Mouse (Mus musculus): ENCODE measurements around the gene Cdh4. TPM values are rescaled to one million over a fixed set of nuclear protein-coding genes. Genes with fewer than 3 reads are reported as not detected.

Cdh4 gene
- polyA plus RNA-seq, 1 experiment from 2014 or later, result 3.0 TPM

DNA sequence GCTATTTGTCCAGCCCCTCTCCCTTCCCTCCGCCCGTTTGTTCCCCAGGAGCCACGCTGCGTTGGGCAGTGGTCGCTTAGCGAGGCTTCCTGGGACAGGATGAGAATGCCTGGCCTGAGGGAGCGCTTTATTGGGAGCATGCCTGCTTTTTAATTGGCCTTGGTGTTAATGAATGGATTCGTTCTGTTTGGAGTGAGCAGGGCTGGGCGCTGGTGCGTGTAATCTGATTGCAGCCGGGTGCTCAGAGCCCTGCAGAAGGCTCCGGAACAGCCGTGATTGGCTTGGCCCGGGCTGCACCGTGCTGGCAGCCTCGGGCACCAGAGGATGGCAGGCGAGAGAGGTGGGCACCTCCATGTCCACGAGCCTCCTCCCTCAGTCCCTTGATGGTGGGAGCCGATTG, 95.2 kb downstream of the Cdh4 start:
- 12% methylated on average over 19 of the region's 19 CpGs for WGBS

DNA sequence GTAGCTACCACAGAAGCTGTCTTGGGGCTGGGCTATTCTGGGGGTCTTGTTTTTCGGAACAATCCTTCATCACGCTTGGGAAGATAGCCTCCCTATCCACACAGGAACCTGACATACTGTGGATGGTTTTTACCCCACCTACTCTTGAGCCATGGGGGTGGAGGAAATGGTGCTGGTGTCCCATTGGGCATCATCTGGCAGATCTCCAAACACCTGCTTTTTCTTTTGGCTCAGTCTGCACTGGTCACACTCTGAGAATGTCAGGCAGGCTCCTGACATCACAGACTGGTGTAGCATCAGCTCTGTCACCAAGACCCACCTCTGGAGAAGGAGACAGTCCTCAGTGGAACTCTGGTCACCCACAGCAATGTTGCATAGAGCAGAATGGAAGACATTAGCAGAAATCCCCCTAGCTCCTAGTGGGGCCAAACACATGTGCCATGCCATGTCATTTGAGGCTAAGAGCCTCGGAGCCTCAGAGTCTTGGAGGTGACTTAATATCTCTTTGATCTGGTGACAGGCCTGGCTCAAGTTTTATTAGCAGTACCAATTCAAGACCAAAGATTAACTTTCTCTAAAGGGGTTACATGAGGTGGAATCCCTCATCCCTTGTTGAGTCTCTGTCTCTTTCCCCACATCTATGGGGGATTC, 95.7 kb downstream of the Cdh4 start:
- H3K4me2 ChIP-seq (replicated peaks; ENCODE audit: low read depth), result no peak overlapping the region
- ATAC-seq, result no peak
- no peak for TF ChIP-seq CTCF (IDR thresholded peaks at IDR 0.05; ENCODE audit: low read depth)

More for the DNA sequence above, 95.2 kb downstream of the Cdh4 start:
- no peaks in the 10 kb centered on the region for H3K36me3 ChIP-seq (ENCODE audit: control insufficient read depth, insufficient read depth)
- H3K9me3 ChIP-seq (ENCODE audit: control insufficient read depth), result no peaks in the 10 kb centered on the region
- H3K27me3 ChIP-seq (replicated peaks; ENCODE audit: control insufficient read depth, insufficient read depth, low read length), result 0 out of 2 replicates have a peak, but pooled peaks cover 7% of the 10 kb centered on the region
- no peak for ATAC-seq
- H3K4me1 ChIP-seq (replicated peaks; ENCODE audit: control insufficient read depth, insufficient read depth, low read length), result no peaks in the 10 kb centered on the region
- no peak overlapping the region for H3K27ac ChIP-seq (ENCODE audit: low read depth, low read length)
- no peak overlapping the region for H3K4me2 ChIP-seq (replicated peaks; ENCODE audit: low read depth)
- H3K9ac ChIP-seq (ENCODE audit: low read depth, low read length), result no peak overlapping the region
- no peak overlapping the region for H3K4me3 ChIP-seq (ENCODE audit: low read depth, low read length)
- TF ChIP-seq CTCF (IDR thresholded peaks at IDR 0.05; ENCODE audit: low read depth), result no peak

DNA sequence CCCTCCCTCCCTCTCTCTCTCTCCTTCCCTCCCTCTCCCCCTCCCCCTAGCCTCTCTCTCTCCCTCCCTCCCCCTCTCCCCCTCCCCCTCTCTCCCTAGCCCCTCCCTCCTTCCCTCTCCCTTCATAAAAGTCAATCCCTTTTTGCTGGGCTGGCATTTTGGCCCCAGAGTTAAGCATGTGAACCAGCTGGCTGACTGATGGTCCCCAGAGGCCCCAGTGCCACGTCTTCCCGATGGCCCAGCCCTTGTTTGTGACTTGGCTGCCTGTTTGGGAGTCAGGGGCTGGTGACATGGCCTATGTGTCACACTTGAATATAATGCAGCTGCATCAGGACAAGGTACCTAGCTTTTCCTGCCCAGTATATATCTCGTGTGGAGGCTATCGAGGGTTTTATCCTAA, 96.3 kb downstream of the Cdh4 start:
- H3K27me3 ChIP-seq (replicated peaks; ENCODE audit: control insufficient read depth, insufficient read depth, low read length), result 0 out of 2 replicates have a peak, but pooled peaks cover 7% of the 10 kb centered on the region
- ATAC-seq, result no peak
- no peaks in the 10 kb centered on the region for H3K36me3 ChIP-seq (ENCODE audit: control insufficient read depth, insufficient read depth)
- no peak overlapping the region for H3K4me3 ChIP-seq (ENCODE audit: low read depth, low read length)
- 70% methylated on average over 4 of the region's 4 CpGs for WGBS
- no peak overlapping the region for H3K9ac ChIP-seq (ENCODE audit: low read depth, low read length)
- H3K9me3 ChIP-seq (ENCODE audit: control insufficient read depth), result no peaks in the 10 kb centered on the region
- no peaks in the 10 kb centered on the region for H3K4me1 ChIP-seq (replicated peaks; ENCODE audit: control insufficient read depth, insufficient read depth, low read length)
- no peak overlapping the region for H3K4me2 ChIP-seq (replicated peaks; ENCODE audit: low read depth)
- no peak overlapping the region for H3K27ac ChIP-seq (ENCODE audit: low read depth, low read length)
- no peak for TF ChIP-seq CTCF (IDR thresholded peaks at IDR 0.05; ENCODE audit: low read depth)

More for the DNA sequence above, 95.7 kb downstream of the Cdh4 start:
- H3K27me3 ChIP-seq (replicated peaks; ENCODE audit: control insufficient read depth, insufficient read depth, low read length), result 0 out of 2 replicates have a peak, but pooled peaks cover 7% of the 10 kb centered on the region
- H3K4me1 ChIP-seq (replicated peaks; ENCODE audit: control insufficient read depth, insufficient read depth, low read length), result no peaks in the 10 kb centered on the region
- no peak overlapping the region for H3K9ac ChIP-seq (ENCODE audit: low read depth, low read length)
- H3K4me3 ChIP-seq (ENCODE audit: low read depth, low read length), result no peak overlapping the region
- H3K36me3 ChIP-seq (ENCODE audit: control insufficient read depth, insufficient read depth), result no peaks in the 10 kb centered on the region
- no peaks in the 10 kb centered on the region for H3K9me3 ChIP-seq (ENCODE audit: control insufficient read depth)
- WGBS, result 48% methylated on average over 3 of the region's 3 CpGs
- H3K27ac ChIP-seq (ENCODE audit: low read depth, low read length), result no peak overlapping the region

DNA sequence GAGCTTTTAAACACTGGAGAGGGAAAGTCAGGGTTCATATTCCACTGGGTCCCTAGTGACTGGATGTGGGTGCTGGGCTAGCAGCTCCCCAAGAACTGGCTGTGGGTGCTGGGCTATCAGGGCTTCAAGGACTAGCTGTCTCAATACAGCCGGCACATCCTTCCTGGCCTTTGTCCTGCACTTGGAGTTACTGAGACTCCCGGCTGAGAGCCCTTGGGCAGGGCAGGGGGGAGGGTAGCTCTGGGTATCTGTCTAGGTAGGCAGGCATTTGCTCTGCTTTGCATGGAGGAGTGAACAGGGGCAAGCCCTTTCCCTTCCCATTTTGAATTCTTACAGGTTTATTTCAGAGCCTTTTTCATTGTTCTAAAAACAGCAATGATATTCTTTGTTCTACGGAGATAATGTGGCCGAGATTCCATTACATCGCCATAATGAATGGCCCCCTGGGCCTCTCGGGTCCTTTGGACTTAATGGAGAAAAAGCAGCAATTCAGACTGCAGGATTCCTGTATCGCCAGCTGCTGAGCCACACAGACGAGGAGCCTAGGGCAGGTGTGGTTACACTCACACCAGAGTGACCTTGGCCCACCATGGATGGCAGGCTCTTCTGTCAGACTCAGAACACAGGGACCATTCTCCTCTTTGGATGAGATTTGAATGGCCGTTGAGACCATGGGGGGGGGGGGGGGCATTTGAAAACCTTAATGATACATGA, 97.5 kb downstream of the Cdh4 start:
- 36% methylated on average over 9 of the region's 9 CpGs for WGBS
- H3K9me3 ChIP-seq (ENCODE audit: control insufficient read depth), result no peaks in the 10 kb centered on the region

DNA sequence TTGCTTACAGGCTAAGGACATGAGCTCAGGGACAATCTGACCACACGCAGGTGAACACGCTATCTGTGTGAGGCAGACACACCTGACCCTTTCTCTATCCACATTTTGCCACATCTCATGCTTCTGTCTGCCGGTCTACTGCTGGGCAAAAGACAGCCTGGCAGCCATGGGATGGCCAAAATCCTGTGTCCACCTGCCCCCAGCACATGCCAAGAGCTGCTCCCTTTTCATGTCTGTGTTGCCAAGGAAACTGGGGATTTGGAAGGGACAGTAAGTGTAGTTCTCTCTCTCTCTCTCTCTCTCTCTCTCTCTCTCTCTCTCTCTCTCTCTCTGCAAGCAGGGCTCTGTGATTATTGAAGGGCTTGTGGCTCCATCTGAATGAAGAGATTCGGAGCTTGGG, 98.9 kb downstream of the Cdh4 start:
- WGBS, result 95% methylated on average over 4 of the region's 4 CpGs
- no peak overlapping the region for H3K4me2 ChIP-seq (replicated peaks; ENCODE audit: low read depth)
- no peaks in the 10 kb centered on the region for H3K36me3 ChIP-seq (ENCODE audit: control insufficient read depth, insufficient read depth)
- H3K27ac ChIP-seq (ENCODE audit: low read depth, low read length), result no peak overlapping the region
- no peak for TF ChIP-seq CTCF (IDR thresholded peaks at IDR 0.05; ENCODE audit: low read depth)
- H3K9ac ChIP-seq (ENCODE audit: low read depth, low read length), result no peak overlapping the region
- no peak overlapping the region for H3K4me3 ChIP-seq (ENCODE audit: low read depth, low read length)
- no peak for ATAC-seq
- H3K9me3 ChIP-seq (ENCODE audit: control insufficient read depth), result no peaks in the 10 kb centered on the region
- H3K4me1 ChIP-seq (replicated peaks; ENCODE audit: control insufficient read depth, insufficient read depth, low read length), result no peaks in the 10 kb centered on the region
- 0 out of 2 replicates have a peak, but pooled peaks cover 7% of the 10 kb centered on the region for H3K27me3 ChIP-seq (replicated peaks; ENCODE audit: control insufficient read depth, insufficient read depth, low read length)

More for the DNA sequence above, 97.5 kb downstream of the Cdh4 start:
- Histone ChIP-seq H3K9ac (ENCODE audit: low read depth, low read length) (no peak overlapping the region), H3K27ac (ENCODE audit: low read depth, low read length) (no peak overlapping the region), H3K4me3 (ENCODE audit: low read depth, low read length) (no peak overlapping the region), H3K4me2 (replicated peaks; ENCODE audit: low read depth) (no peak overlapping the region), H3K4me1 (replicated peaks; ENCODE audit: control insufficient read depth, insufficient read depth, low read length) (no peaks in the 10 kb centered on the region), H3K36me3 (ENCODE audit: control insufficient read depth, insufficient read depth) (no peaks in the 10 kb centered on the region), H3K27me3 (replicated peaks; ENCODE audit: control insufficient read depth, insufficient read depth, low read length) (0 out of 2 replicates have a peak, but pooled peaks cover 7% of the 10 kb centered on the region)
- peak; percentile 82 for ATAC-seq
- TF ChIP-seq CTCF (IDR thresholded peaks at IDR 0.05; ENCODE audit: low read depth), result no peak

DNA sequence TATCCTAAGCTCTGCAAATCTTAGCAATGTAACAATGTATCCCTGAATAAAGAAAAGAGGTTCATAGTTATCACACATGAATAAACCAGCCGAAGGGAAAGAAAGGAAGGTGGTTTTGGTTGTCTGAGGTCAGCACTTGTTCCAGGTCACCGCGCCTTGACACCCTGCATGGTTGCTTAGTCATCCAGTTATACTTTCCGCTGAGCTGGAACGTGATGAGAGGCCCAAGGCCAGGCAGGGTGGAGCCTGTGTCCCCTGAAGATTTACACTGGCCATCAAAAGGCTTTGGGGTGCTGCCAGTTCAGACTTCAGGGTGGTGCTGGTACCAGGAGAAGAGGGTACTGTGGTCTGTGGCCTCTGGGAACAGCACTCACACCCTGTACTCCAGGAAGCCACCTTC, 105.4 kb downstream of the Cdh4 start:
- ATAC-seq, result no peak
- H3K4me3 ChIP-seq (ENCODE audit: low read depth, low read length), result no peak overlapping the region
- no peak overlapping the region for H3K9ac ChIP-seq (ENCODE audit: low read depth, low read length)
- no peak for TF ChIP-seq CTCF (IDR thresholded peaks at IDR 0.05; ENCODE audit: low read depth)
- 84% methylated on average over 5 of the region's 5 CpGs for WGBS
- H3K27ac ChIP-seq (ENCODE audit: low read depth, low read length), result no peak overlapping the region
- H3K36me3 ChIP-seq (ENCODE audit: control insufficient read depth, insufficient read depth), result no peaks in the 10 kb centered on the region
- H3K27me3 ChIP-seq (replicated peaks; ENCODE audit: control insufficient read depth, insufficient read depth, low read length), result no peaks in the 10 kb centered on the region
- no peaks in the 10 kb centered on the region for H3K9me3 ChIP-seq (ENCODE audit: control insufficient read depth)
- no peak overlapping the region for H3K4me2 ChIP-seq (replicated peaks; ENCODE audit: low read depth)
- H3K4me1 ChIP-seq (replicated peaks; ENCODE audit: control insufficient read depth, insufficient read depth, low read length), result no peaks in the 10 kb centered on the region

Data from intestine, postnatal 0 days (tissue).